Mouse (Mus musculus): Measurements from ENCODE around the gene Bnip2.

DNA sequence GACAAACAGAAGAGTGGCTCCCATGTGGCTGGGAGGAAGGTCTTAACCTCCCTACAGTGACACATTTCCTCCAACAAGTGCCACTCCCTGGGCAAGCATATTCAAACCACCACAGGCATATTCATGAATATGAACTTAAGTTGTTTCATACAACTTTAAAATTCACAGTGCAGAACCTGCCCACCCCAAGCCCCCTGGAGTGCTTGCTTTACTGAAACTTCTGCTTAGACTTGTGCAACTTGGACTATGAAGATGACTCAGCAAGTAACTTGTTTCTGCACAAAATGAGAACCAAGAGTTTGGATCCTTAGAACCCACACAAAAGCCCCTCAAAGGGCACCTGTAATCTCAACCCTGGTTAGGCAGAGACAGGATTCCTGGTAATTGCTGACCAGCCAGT lies 35.4 kb downstream of the Bnip2 start:
- TF ChIP-seq CTCF (IDR thresholded peaks at IDR 0.05; ENCODE audit: low read depth, low read length), result no peak
- no peak for TF ChIP-seq POLR2A (IDR thresholded peaks at IDR 0.05; ENCODE audit: extremely low read depth, insufficient read depth, low read length)
